Mouse (Mus musculus): ENCODE measurements around the gene Gm20906.
"Not testable (repeated sequence)": the region's sequence is repeated elsewhere in the genome, so short reads cannot be mapped to it uniquely, and the experiment has no call there.

Gene Gm20906

GRCm38 (mm10) chrY:87550666-87551065 lies at the start of gene Gm20906:
TSS of gene Gm20906 (plus strand) at chrY:87550966.
- not testable (repeated sequence) for DNase-seq (ENCODE audit: low spot score in 2 of 2)

All from thymus, postnatal 10 days (tissue).